Mouse (Mus musculus): Measurements from ENCODE around the gene Gabrr2. TPM values are rescaled to one million over a fixed set of nuclear protein-coding genes. Genes with fewer than 3 reads are reported as not detected.

Gabrr2 gene
- polyA plus RNA-seq, 2 experiments: 0.54 to 0.78 TPM

DNA sequence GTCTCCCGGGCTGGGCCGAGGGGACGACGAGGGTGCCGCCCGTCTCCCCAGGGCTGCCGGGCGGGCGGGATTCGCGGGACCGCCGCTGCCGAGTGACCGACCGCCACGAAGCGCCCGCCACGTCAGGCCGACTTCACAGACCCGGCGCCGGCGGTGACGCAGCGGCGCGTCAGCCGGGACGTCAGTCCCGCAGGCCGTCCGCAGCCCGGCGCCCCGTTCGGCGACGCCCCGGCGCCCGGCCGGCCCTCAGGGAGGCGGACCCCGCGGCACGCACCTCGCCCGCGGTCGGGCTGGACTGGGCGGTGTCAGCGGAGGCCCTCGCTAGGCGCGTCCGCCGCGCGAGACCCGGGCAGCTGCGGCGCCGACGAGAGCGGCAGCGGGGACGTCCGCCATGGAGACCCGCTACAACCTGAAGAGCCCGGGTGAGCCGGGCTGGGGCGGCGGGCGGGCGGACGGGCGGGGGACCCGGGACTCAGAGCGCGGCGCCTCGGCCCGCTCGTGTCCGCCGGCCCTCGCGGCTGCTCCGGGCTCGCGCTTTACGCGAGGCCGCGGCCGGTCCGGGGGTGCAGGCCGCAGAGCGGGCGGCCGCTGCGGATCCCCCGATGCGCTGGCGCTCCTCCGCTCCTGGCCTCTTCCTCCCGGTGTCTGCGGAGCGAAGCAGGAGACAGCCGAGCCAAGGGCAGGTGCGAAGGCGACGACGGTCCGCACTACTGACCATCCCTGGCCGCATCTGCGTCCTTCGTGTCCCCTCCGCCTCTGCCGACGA is 31.4 kb upstream of the Gabrr2 start, which contains the start of gene Ube2j1:
Gene Ube2j1, plus strand, starts transcription at position 222 of the 766 bp plus-strand sequence.
- Histone ChIP-seq H3K27me3 (ENCODE audit: control insufficient read depth, insufficient read depth, low read length) (no peaks in the 10 kb centered on the region), H3K9ac (ENCODE audit: low read depth, low read length, severe bottlenecking) (peak within 1 kb of the TSS; percentile 98), H3K4me2 (replicated peaks; ENCODE audit: low read depth, low read length, severe bottlenecking) (peak within 1 kb of the TSS; percentile 65), H3K4me3 (replicated peaks; ENCODE audit: low read length) (peak within 1 kb of the TSS; percentile 83), H3K4me1 (ENCODE audit: control insufficient read depth, insufficient read depth, low read length) (peaks cover 12% of the 10 kb centered on the region), H3K27ac (replicated peaks; ENCODE audit: low read depth, low read length) (peak within 1 kb of the TSS; percentile 95), H3K36me3 (ENCODE audit: control insufficient read depth, insufficient read depth, low read length) (peaks cover 14% of the 10 kb centered on the region; the same call in 1 of the 2 replicates), H3K9me3 (ENCODE audit: control insufficient read depth, low read length) (no peaks in the 10 kb centered on the region)
- WGBS: under 1% methylated on average over 76 of the region's 123 CpGs
- ATAC-seq (ENCODE audit: low FRiP score, low read depth) (peak; percentile 96), DNase-seq (ENCODE audit: low spot score) (peak; percentile 82)
- TF ChIP-seq POLR2A (IDR thresholded peaks at IDR 0.05; ENCODE audit: borderline replicate concordance, extremely low read depth, insufficient read depth, insufficient read length): no peak

DNA sequence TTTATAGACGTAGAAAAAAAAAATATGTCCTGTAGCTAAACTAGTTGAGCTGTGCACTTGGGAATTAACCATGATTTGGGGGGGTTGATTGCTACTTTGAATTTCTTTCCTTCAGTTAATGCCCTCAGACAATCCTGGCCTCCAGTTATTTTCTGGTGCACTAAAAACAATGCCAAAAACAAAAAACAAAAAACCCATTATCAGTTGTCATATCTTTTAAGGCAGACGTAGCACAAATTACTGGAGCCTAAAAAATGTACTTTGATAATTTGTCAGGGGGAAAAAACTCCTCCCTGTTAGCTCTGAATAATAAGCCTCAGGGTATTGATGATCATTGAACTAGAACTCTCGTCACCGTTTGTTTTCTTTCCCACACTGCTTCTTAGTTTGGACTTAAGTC is 30.8 kb upstream of the Gabrr2 start:
- Histone ChIP-seq H3K9ac (ENCODE audit: low read depth, low read length, severe bottlenecking) (peak overlapping the region; percentile 98), H3K27me3 (ENCODE audit: control insufficient read depth, insufficient read depth, low read length) (no peaks in the 10 kb centered on the region), H3K27ac (replicated peaks; ENCODE audit: low read depth, low read length) (peak overlapping the region; percentile 95), H3K4me3 (replicated peaks; ENCODE audit: low read length) (peak overlapping the region; percentile 83), H3K4me2 (replicated peaks; ENCODE audit: low read depth, low read length, severe bottlenecking) (peak overlapping the region; percentile 65), H3K9me3 (ENCODE audit: control insufficient read depth, low read length) (no peaks in the 10 kb centered on the region), H3K36me3 (ENCODE audit: control insufficient read depth, insufficient read depth, low read length) (peaks cover 14% of the 10 kb centered on the region; the same call in 1 of the 2 replicates), H3K4me1 (ENCODE audit: control insufficient read depth, insufficient read depth, low read length) (peaks cover 12% of the 10 kb centered on the region)
- no peak for ATAC-seq (ENCODE audit: low FRiP score, low read depth)
- peak; percentile 9 for DNase-seq (ENCODE audit: low spot score)
- TF ChIP-seq POLR2A (IDR thresholded peaks at IDR 0.05; ENCODE audit: borderline replicate concordance, extremely low read depth, insufficient read depth, insufficient read length): no peak
- 12% methylated on average over 4 of the region's 4 CpGs for WGBS

DNA sequence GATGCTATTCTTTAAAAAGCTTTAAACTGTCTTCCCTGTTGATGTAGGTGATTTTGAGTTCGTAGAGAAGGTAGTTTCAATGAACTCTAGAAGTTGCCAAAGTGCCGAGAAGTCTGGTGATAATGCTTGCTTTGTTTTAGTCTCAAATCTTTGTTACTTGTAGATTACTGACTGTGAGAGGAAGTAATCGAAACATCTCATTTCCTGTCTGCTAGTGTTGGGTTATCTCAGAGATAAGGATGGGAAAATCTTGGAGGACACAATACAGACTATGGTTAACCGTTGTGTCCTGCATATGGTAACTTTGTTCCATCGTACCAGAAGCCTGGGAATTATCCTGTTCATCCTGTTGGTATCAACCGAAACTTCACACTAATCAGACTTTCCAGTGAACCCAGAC is 29.3 kb upstream of the Gabrr2 start:
- no peak overlapping the region for H3K4me3 ChIP-seq (replicated peaks; ENCODE audit: low read length)
- H3K4me2 ChIP-seq (replicated peaks; ENCODE audit: low read depth, low read length, severe bottlenecking): no peak overlapping the region
- DNase-seq (ENCODE audit: low spot score): no peak
- no peak overlapping the region for H3K9ac ChIP-seq (ENCODE audit: low read depth, low read length, severe bottlenecking)
- ATAC-seq (ENCODE audit: low FRiP score, low read depth): no peak
- no peaks in the 10 kb centered on the region for H3K9me3 ChIP-seq (ENCODE audit: control insufficient read depth, low read length)
- H3K36me3 ChIP-seq (ENCODE audit: control insufficient read depth, insufficient read depth, low read length): peaks cover 15% of the 10 kb centered on the region
- no peaks in the 10 kb centered on the region for H3K27me3 ChIP-seq (ENCODE audit: control insufficient read depth, insufficient read depth, low read length)
- WGBS: 84% methylated on average over 6 of the region's 6 CpGs
- no peak for TF ChIP-seq POLR2A (IDR thresholded peaks at IDR 0.05; ENCODE audit: borderline replicate concordance, extremely low read depth, insufficient read depth, insufficient read length)
- peaks cover 12% of the 10 kb centered on the region for H3K4me1 ChIP-seq (ENCODE audit: control insufficient read depth, insufficient read depth, low read length)
- H3K27ac ChIP-seq (replicated peaks; ENCODE audit: low read depth, low read length): no peak overlapping the region

DNA sequence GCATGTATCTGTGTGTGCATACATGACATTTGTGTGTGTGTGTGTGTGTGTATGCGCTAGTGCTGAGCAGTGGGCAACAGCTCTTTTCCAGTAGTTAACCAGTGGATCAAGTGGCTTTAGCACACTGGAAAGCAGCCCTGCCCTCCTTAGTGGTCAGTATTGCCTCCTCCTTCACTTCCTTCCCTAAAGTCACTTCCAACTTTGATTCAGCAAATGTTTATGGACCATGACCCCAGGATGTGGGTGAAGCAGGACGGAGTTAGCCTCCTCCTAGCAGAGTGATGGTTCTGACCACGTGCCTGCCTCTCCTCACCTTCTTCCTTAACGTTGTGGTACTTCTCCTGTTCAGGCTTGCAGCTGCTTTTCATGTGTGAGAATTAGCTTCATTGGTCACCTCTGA is 23.0 kb upstream of the Gabrr2 start:
- Histone ChIP-seq H3K4me3 (replicated peaks; ENCODE audit: low read length) (no peak overlapping the region), H3K36me3 (ENCODE audit: control insufficient read depth, insufficient read depth, low read length) (peaks cover 67% of the 10 kb centered on the region), H3K4me2 (replicated peaks; ENCODE audit: low read depth, low read length, severe bottlenecking) (no peak overlapping the region), H3K27ac (replicated peaks; ENCODE audit: low read depth, low read length) (no peak overlapping the region), H3K4me1 (ENCODE audit: control insufficient read depth, insufficient read depth, low read length) (no peaks in the 10 kb centered on the region), H3K27me3 (ENCODE audit: control insufficient read depth, insufficient read depth, low read length) (no peaks in the 10 kb centered on the region), H3K9me3 (ENCODE audit: control insufficient read depth, low read length) (no peaks in the 10 kb centered on the region), H3K9ac (ENCODE audit: low read depth, low read length, severe bottlenecking) (no peak overlapping the region)
- 83% methylated on average over 4 of the region's 4 CpGs for WGBS
- no peak for DNase-seq (ENCODE audit: low spot score)
- no peak for TF ChIP-seq POLR2A (IDR thresholded peaks at IDR 0.05; ENCODE audit: borderline replicate concordance, extremely low read depth, insufficient read depth, insufficient read length)
- ATAC-seq (ENCODE audit: low FRiP score, low read depth): no peak

DNA sequence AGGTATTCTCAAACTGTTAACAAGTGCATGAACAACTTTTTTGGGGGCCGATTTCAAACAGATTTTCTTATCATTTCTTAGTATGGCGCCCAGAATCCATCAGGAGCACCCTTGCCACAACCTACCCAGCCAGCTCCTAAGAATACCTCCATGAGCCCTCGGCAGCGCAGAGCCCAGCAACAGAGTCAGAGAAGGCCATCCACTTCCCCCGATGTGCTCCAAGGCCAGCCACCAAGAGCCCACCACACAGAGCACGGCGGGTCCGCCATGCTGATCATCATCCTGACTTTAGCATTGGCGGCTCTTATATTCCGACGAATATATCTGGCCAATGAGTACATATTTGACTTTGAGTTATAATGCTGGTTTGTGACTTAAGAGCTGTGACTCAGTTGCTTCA is 13.2 kb upstream of the Gabrr2 start:
- Histone ChIP-seq H3K9me3 (ENCODE audit: control insufficient read depth, low read length) (no peaks in the 10 kb centered on the region), H3K36me3 (ENCODE audit: control insufficient read depth, insufficient read depth, low read length) (peaks cover 74% of the 10 kb centered on the region), H3K4me3 (replicated peaks; ENCODE audit: low read length) (no peak overlapping the region), H3K27me3 (ENCODE audit: control insufficient read depth, insufficient read depth, low read length) (no peaks in the 10 kb centered on the region), H3K4me2 (replicated peaks; ENCODE audit: low read depth, low read length, severe bottlenecking) (no peak overlapping the region), H3K27ac (replicated peaks; ENCODE audit: low read depth, low read length) (no peak overlapping the region), H3K9ac (ENCODE audit: low read depth, low read length, severe bottlenecking) (no peak overlapping the region), H3K4me1 (ENCODE audit: control insufficient read depth, insufficient read depth, low read length) (no peaks in the 10 kb centered on the region)
- ATAC-seq (ENCODE audit: low FRiP score, low read depth) (no peak), DNase-seq (ENCODE audit: low spot score) (no peak)
- 95% methylated on average over 11 of the region's 11 CpGs for WGBS
- no peak for TF ChIP-seq POLR2A (IDR thresholded peaks at IDR 0.05; ENCODE audit: borderline replicate concordance, extremely low read depth, insufficient read depth, insufficient read length)
